Mouse (Mus musculus) midbrain, embryonic 11.5 days (tissue): ENCODE data around the gene Carm1. TPM values are rescaled to one million over a fixed set of nuclear protein-coding genes. Genes with fewer than 3 reads are reported as not detected.
A peak's percentile ranks its signal among the peaks of the same experiment; 100 is the strongest.
"Not testable (repeated sequence)": the region's sequence is repeated elsewhere in the genome, so short reads cannot be mapped to it uniquely, and the experiment has no call there.

Experiments
- ATAC-seq: fragments of 200-750 bp; cut with Nextera tagmentation; 2 replicates; pipeline ENCODE4 v1.8.0; 2017; ENCODE audit warnings: moderate TSS enrichment, moderate library complexity; ENCODE audit not compliant: low FRiP score
- DNase-seq: peaks from one replicate; pipeline ENCODE4 v3.0.0; 2015; ENCODE audit warnings: low spot score; ENCODE audit errors: missing footprints
- H3K27ac ChIP-seq: fragments of 300-500 bp; sonication (generic); 2 replicates; pipeline ENCODE4 v1.5.1; 2014; ENCODE audit warnings: low read depth, low read length
- H3K27me3 ChIP-seq: fragments of 300-500 bp; sonication (generic); 2 replicates; pipeline ENCODE4 v1.6.1; 2014; ENCODE audit warnings: mild to moderate bottlenecking, low read length, moderate library complexity, mixed read lengths; ENCODE audit not compliant: control insufficient read depth, insufficient read depth
- H3K36me3 ChIP-seq: fragments of 300-500 bp; sonication (generic); 2 replicates; pipeline ENCODE4 v1.6.1; 2014; ENCODE audit warnings: mild to moderate bottlenecking, low read length, moderate library complexity, mixed read lengths; ENCODE audit not compliant: control insufficient read depth, insufficient read depth
- H3K4me1 ChIP-seq: fragments of 300-500 bp; sonication (generic); 2 replicates; pipeline ENCODE4 v1.6.1; 2014; ENCODE audit warnings: low read length; ENCODE audit not compliant: control insufficient read depth, insufficient read depth
- H3K4me2 ChIP-seq: fragments of 300-500 bp; sonication (generic); 2 replicates; pipeline ENCODE4 v1.6.1; 2014; ENCODE audit warnings: mild to moderate bottlenecking, moderate library complexity
- H3K4me3 ChIP-seq: fragments of 300-500 bp; sonication (generic); 2 replicates; pipeline ENCODE4 v1.5.1; 2014; ENCODE audit warnings: low read depth, low read length
- H3K9ac ChIP-seq: fragments of 300-500 bp; sonication (generic); 2 replicates; pipeline ENCODE4 v1.6.1; 2014; ENCODE audit warnings: low read length
- H3K9me3 ChIP-seq: fragments of 300-500 bp; sonication (generic); 2 replicates; pipeline ENCODE4 v1.6.1; 2016; ENCODE audit warnings: low read length; ENCODE audit not compliant: control insufficient read depth
- WGBS: fragments of 180-500 bp; shearing (Covaris S2); extraction: QIAGEN DNeasy Blood & Tissue Kit; methylation state at CpG from one replicate; pipeline ENCODE4 v1.1.7; 2014; 5-methylcytosine and 5-hydroxymethylcytosine counted together
- polyA plus RNA-seq: library from polyadenylated mRNA; unstranded; fragments of >200 nt; fragmentation: Nextera tagmentation; extraction: Ambion mirVana; gene quantifications from 2 replicates; pipeline ENCODE4 v1.2.1, GENCODE M21; 2014

Carm1 gene
- polyA plus RNA-seq, 1 experiment from 2014 or later, result 63.1 TPM

GRCm38 (mm10) chr9:21509772-21510688, 36.7 kb upstream of the Carm1 start, which contains the start of gene Tmed1:
Gene Tmed1, minus strand, starts transcription at chr9:21510252.
- peaks cover 3% of the 10 kb centered on the region; the same call in 1 of the 2 replicates for H3K36me3 ChIP-seq
- peak; percentile 97 for ATAC-seq
- peak; percentile 99 for DNase-seq
- H3K4me2 ChIP-seq, result peak within 1 kb of the TSS; percentile 70
- H3K9me3 ChIP-seq, result no peaks in the 10 kb centered on the region
- H3K9ac ChIP-seq, result peak within 1 kb of the TSS; percentile 79
- under 1% methylated on average over 44 of the region's 44 CpGs for WGBS
- H3K4me1 ChIP-seq, result peaks cover 9% of the 10 kb centered on the region
- no peaks in the 10 kb centered on the region for H3K27me3 ChIP-seq
- peak within 1 kb of the TSS; percentile 67 for H3K4me3 ChIP-seq
- H3K27ac ChIP-seq, result peak within 1 kb of the TSS; percentile 75

GRCm38 (mm10) chr9:21510689-21511015, 36.0 kb upstream of the Carm1 start:
- WGBS, result 6% methylated on average over 7 of the region's 7 CpGs
- Histone ChIP-seq H3K9ac (peak overlapping the region; percentile 79), H3K4me2 (peak overlapping the region; percentile 70), H3K9me3 (no peaks in the 10 kb centered on the region), H3K27me3 (no peaks in the 10 kb centered on the region), H3K4me1 (peaks cover 9% of the 10 kb centered on the region), H3K27ac (peak overlapping the region; percentile 75), H3K36me3 (peaks cover 3% of the 10 kb centered on the region; the same call in 1 of the 2 replicates), H3K4me3 (peak overlapping the region; percentile 67)
- no peak for DNase-seq
- peak; percentile 33 for ATAC-seq

GRCm38 (mm10) chr9:21511052-21511451, 35.6 kb upstream of the Carm1 start:
- no peaks in the 10 kb centered on the region for H3K27me3 ChIP-seq
- H3K36me3 ChIP-seq, result peaks cover 3% of the 10 kb centered on the region; the same call in 1 of the 2 replicates
- H3K9ac ChIP-seq, result peak overlapping the region; percentile 79
- DNase-seq, result no peak
- H3K4me3 ChIP-seq, result peak overlapping the region; percentile 67
- no peaks in the 10 kb centered on the region for H3K9me3 ChIP-seq
- no peak for ATAC-seq
- no peak overlapping the region for H3K27ac ChIP-seq
- 84% methylated on average over 9 of the region's 9 CpGs for WGBS
- H3K4me2 ChIP-seq, result peak overlapping the region; percentile 70
- peaks cover 9% of the 10 kb centered on the region for H3K4me1 ChIP-seq

- 97% methylated on average over 4 of the region's 4 CpGs for WGBS
Observed at GRCm38 (mm10) chr9:21513466-21513865, 33.2 kb upstream of the Carm1 start.

GRCm38 (mm10) chr9:21517947-21518495, 28.7 kb upstream of the Carm1 start:
- DNase-seq, result no peak
- WGBS, result 81% methylated on average over 6 of the region's 6 CpGs
- Histone ChIP-seq H3K9me3 (no peaks in the 10 kb centered on the region), H3K4me1 (no peaks in the 10 kb centered on the region), H3K4me3 (no peak overlapping the region), H3K4me2 (no peak overlapping the region), H3K27ac (no peak overlapping the region), H3K36me3 (no peaks in the 10 kb centered on the region), H3K9ac (no peak overlapping the region), H3K27me3 (no peaks in the 10 kb centered on the region)
- no peak for ATAC-seq

More at GRCm38 (mm10) chr9:21513466-21513865, 33.2 kb upstream of the Carm1 start:
- no peaks in the 10 kb centered on the region; the same call in 1 of the 2 replicates for H3K36me3 ChIP-seq
- no peak for ATAC-seq
- H3K9ac ChIP-seq, result no peak overlapping the region
- no peak overlapping the region for H3K4me2 ChIP-seq
- H3K9me3 ChIP-seq, result no peaks in the 10 kb centered on the region
- DNase-seq, result no peak
- H3K4me3 ChIP-seq, result no peak overlapping the region
- no peaks in the 10 kb centered on the region for H3K27me3 ChIP-seq
- H3K27ac ChIP-seq, result no peak overlapping the region
- H3K4me1 ChIP-seq, result peaks cover 9% of the 10 kb centered on the region

- not testable (repeated sequence) for H3K4me2 ChIP-seq, H3K27ac ChIP-seq, H3K36me3 ChIP-seq, H3K9me3 ChIP-seq, DNase-seq, H3K4me3 ChIP-seq, H3K4me1 ChIP-seq, H3K9ac ChIP-seq, H3K27me3 ChIP-seq, ATAC-seq
- 81% methylated on average over 6 of the region's 6 CpGs for WGBS
Observed at GRCm38 (mm10) chr9:21518690-21519089, 28.0 kb upstream of the Carm1 start.

- DNase-seq (no peak), ATAC-seq (no peak)
- WGBS, result 86% methylated on average over 7 of the region's 7 CpGs
- Histone ChIP-seq H3K36me3 (no peaks in the 10 kb centered on the region), H3K27me3 (no peaks in the 10 kb centered on the region), H3K4me3 (no peak overlapping the region), H3K9me3 (no peaks in the 10 kb centered on the region), H3K4me1 (no peaks in the 10 kb centered on the region), H3K9ac (no peak overlapping the region), H3K4me2 (no peak overlapping the region), H3K27ac (no peak overlapping the region)
Observed at GRCm38 (mm10) chr9:21525142-21525936, 21.4 kb upstream of the Carm1 start.

- no peak within 1 kb of the TSS for H3K4me3 ChIP-seq
- no peak within 1 kb of the TSS for H3K27ac ChIP-seq
- ATAC-seq (no peak), DNase-seq (no peak)
- H3K4me1 ChIP-seq, result no peaks in the 10 kb centered on the region
- no peaks in the 10 kb centered on the region for H3K36me3 ChIP-seq
- H3K27me3 ChIP-seq, result no peaks in the 10 kb centered on the region
- H3K9ac ChIP-seq, result no peak within 1 kb of the TSS
- no peak within 1 kb of the TSS for H3K4me2 ChIP-seq
- H3K9me3 ChIP-seq, result no peaks in the 10 kb centered on the region
- WGBS, result 71% methylated on average over 14 of the region's 14 CpGs
Observed at GRCm38 (mm10) chr9:21525937-21526633, 20.6 kb upstream of the Carm1 start, which contains the start of gene AB124611. Gene AB124611, plus strand, starts transcription at chr9:21526176.
